Mouse (Mus musculus) layer of hippocampus, postnatal 25 days (tissue): ENCODE measurements around the gene Tbc1d8. TPM values are rescaled to one million over a fixed set of nuclear protein-coding genes. Genes with fewer than 3 reads are reported as not detected.

Experiments used
- DNase-seq, 2 experiments: peaks; one replicate each; pipeline ENCODE4 v3.0.0; 2022; ENCODE audit warnings: mixed read lengths in 2 of 2, low spot score in 1 of 2; ENCODE audit errors: extremely low spot score in 1 of 2
- total RNA-seq, 2 experiments: library from RNA; stranded (reverse); gene quantifications; 2 replicates each; pipeline ENCODE4 v1.2.3; 2021

The Tbc1d8 gene
- total RNA-seq, 2 experiments from 2014 or later = 11.4 to 12.7 TPM

- no peak for DNase-seq
These were observed 146.1 kb downstream of the Tbc1d8 start for GRCm38 (mm10) chr1:39332456-39332855.

- DNase-seq = no peak
These were observed 147.5 kb downstream of the Tbc1d8 start for GRCm38 (mm10) chr1:39330857-39331594.

- DNase-seq = no peak
These were observed 151.0 kb downstream of the Tbc1d8 start for GRCm38 (mm10) chr1:39327546-39327945.

- DNase-seq = no peak
These were observed 153.3 kb downstream of the Tbc1d8 start for GRCm38 (mm10) chr1:39325228-39325627.

- DNase-seq = no peak
These were observed 156.6 kb downstream of the Tbc1d8 start for GRCm38 (mm10) chr1:39321954-39322353.

Other genes starting within 250 kb of the Tbc1d8 start
- gene Rpl31, start 110.9 kb downstream of the Tbc1d8 start, total RNA-seq = 100 to 1,000 TPM; 535 to 544 TPM
- 10 to 100 TPM; 22.0 to 22.9 TPM for gene Cnot11, start 56.2 kb upstream of the Tbc1d8 start, total RNA-seq
- 10 to 100 TPM; 30.9 to 31.1 TPM for gene Rnf149, start 98.7 kb upstream of the Tbc1d8 start, total RNA-seq
- gene Creg2, start 172.7 kb upstream of the Tbc1d8 start, total RNA-seq = 10 to 100 TPM; 84.2 to 90.8 TPM
- gene Rfx8, start 242.2 kb upstream of the Tbc1d8 start, total RNA-seq = under 1 TPM; 0.19 to 0.54 TPM